Mouse (Mus musculus) MEL (cell line): ENCODE data around the gene Gm49336.

Experiments used
- BHLHE40 ChIP-seq: IDR thresholded peaks from 2 replicates; pipeline ENCODE4 v1.6.1; 2012; ENCODE audit warnings: low read depth, mild to moderate bottlenecking, inconsistent platforms, low read length, improper control_type of control experiment, borderline replicate concordance
- CTCF ChIP-seq, 3 experiments: IDR thresholded peaks in 2 of 3; conservative IDR thresholded peaks in 1 of 3; 2 replicates each; pipeline ENCODE4 v1.5.1; 2011 to 2012; ENCODE audit warnings: low read length in 3 of 3, low read depth in 2 of 3, mild to moderate bottlenecking in 2 of 3, improper control_type of control experiment in 1 of 3, inconsistent platforms in 1 of 3, mixed read lengths in 1 of 3, moderate library complexity in 1 of 3; ENCODE audit not compliant: control insufficient read depth in 1 of 3, insufficient read depth in 1 of 3, poor library complexity in 1 of 3, severe bottlenecking in 1 of 3
- E2F4 ChIP-seq: IDR thresholded peaks from 2 replicates; pipeline ENCODE4 v1.6.1; 2011; ENCODE audit warnings: low read depth, low read length, improper control_type of control experiment, borderline replicate concordance
- EP300 ChIP-seq, 2 experiments: IDR thresholded peaks; 2 replicates each; pipeline ENCODE4 v1.6.1; 2011; ENCODE audit warnings: improper control_type of control experiment in 2 of 2, low read length in 2 of 2, low read depth in 1 of 2, mild to moderate bottlenecking in 1 of 2
- GATA1 ChIP-seq: IDR thresholded peaks from 2 replicates; pipeline ENCODE4 v1.6.1; 2011; ENCODE audit warnings: low read depth, low read length, improper control_type of control experiment
- HCFC1 ChIP-seq: IDR thresholded peaks from 2 replicates; pipeline ENCODE4 v1.6.1; 2012; ENCODE audit warnings: low read depth, mild to moderate bottlenecking, inconsistent platforms, low read length, improper control_type of control experiment, moderate library complexity
- SMC3 ChIP-seq: IDR thresholded peaks from 2 replicates; pipeline ENCODE4 v1.6.1; 2011; ENCODE audit warnings: low read depth, low read length, improper control_type of control experiment
- ZKSCAN1 ChIP-seq: IDR thresholded peaks from 2 replicates; pipeline ENCODE4 v1.6.1; 2012; ENCODE audit warnings: low read depth, mild to moderate bottlenecking, inconsistent platforms, low read length, improper control_type of control experiment, moderate library complexity

DNA sequence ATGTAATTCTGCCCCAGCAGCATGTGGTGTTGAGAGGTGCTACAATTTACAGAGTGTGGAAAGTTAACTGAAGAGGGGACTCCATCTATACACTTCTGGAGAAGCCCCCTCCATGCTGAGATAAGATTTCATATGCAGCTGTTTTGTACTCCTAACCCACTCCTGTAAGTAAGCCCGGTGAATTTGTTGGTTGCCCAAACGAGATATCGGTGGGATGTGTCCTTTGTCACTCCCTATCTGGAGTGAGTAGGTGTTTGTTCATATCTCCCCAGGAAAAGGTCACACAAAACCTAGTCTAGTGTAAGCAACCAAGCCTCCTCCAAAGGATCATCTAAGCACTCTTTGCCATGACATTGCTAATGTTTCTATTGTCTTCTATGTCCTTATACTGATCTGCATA lies 2.2 kb upstream of the Gm49336 start:
- TF ChIP-seq CTCF (IDR thresholded peaks at IDR 0.05 in 2 of 3, conservative IDR thresholded peaks at IDR 0.05 in 1 of 3; ENCODE audit: control insufficient read depth in 1 of 3, insufficient read depth in 1 of 3, low read depth in 2 of 3, low read length in 3 of 3, poor library complexity in 1 of 3, severe bottlenecking in 1 of 3) (no peak), BHLHE40 (no peak), EP300 (IDR thresholded peaks at IDR 0.05; ENCODE audit: low read depth in 1 of 2, low read length in 2 of 2) (peak; percentile 47 to 73), E2F4 (no peak), ZKSCAN1 (no peak), HCFC1 (no peak), GATA1 (peak; percentile 82), SMC3 (no peak)
